Mouse (Mus musculus) retina, postnatal 7 days (tissue): ENCODE measurements around the gene Shox2.

Experiments
- DNase-seq: peaks from one replicate; pipeline ENCODE4 v3.0.0-alpha.2; 2012; ENCODE audit warnings: low read depth, low spot score

The Shox2 gene

GRCm38 (mm10) chr3:66981706-66982105 is at the start of gene Shox2:
Gene Shox2 (minus strand): TSS chr3:66981771.
- DNase-seq: no peak

- no peak for DNase-seq
Measured at GRCm38 (mm10) chr3:66996820-66997219, 15.2 kb upstream of the Shox2 start.

- no peak for DNase-seq
Measured at GRCm38 (mm10) chr3:66986287-66986560, 4.7 kb upstream of the Shox2 start.

GRCm38 (mm10) chr3:66985539-66986286 is 4.1 kb upstream of the Shox2 start:
- DNase-seq: no peak

- DNase-seq: no peak
Measured at GRCm38 (mm10) chr3:66983481-66983880, 1.9 kb upstream of the Shox2 start.

- no peak for DNase-seq
Measured at GRCm38 (mm10) chr3:66982181-66982911, 775 bp upstream of the Shox2 start.

GRCm38 (mm10) chr3:66981101-66981661 is 390 bp downstream of the Shox2 start, which contains the start of gene Rsrc1:
Gene Rsrc1 (plus strand): TSS chr3:66981390.
- no peak for DNase-seq

GRCm38 (mm10) chr3:66980111-66980975 is 1.2 kb downstream of the Shox2 start:
- no peak for DNase-seq

GRCm38 (mm10) chr3:66979491-66979890 is 2.1 kb downstream of the Shox2 start:
- DNase-seq: no peak

GRCm38 (mm10) chr3:66978457-66979381 is 2.9 kb downstream of the Shox2 start:
- DNase-seq: no peak

GRCm38 (mm10) chr3:66977811-66978456 is 3.6 kb downstream of the Shox2 start:
- no peak for DNase-seq

- DNase-seq: no peak
Measured at GRCm38 (mm10) chr3:66976889-66977615, 4.5 kb downstream of the Shox2 start.

- DNase-seq: no peak
Measured at GRCm38 (mm10) chr3:66974501-66974900, 7.1 kb downstream of the Shox2 start.

- DNase-seq: no peak
Measured at GRCm38 (mm10) chr3:66973391-66973943, 8.1 kb downstream of the Shox2 start.

GRCm38 (mm10) chr3:66972191-66972950 is 9.2 kb downstream of the Shox2 start:
- no peak for DNase-seq

GRCm38 (mm10) chr3:66970661-66971331 is 10.8 kb downstream of the Shox2 start:
- no peak for DNase-seq

GRCm38 (mm10) chr3:66970261-66970660 is 11.3 kb downstream of the Shox2 start:
- no peak for DNase-seq

GRCm38 (mm10) chr3:66967508-66967907 is 14.1 kb downstream of the Shox2 start:
- no peak for DNase-seq
